Mouse (Mus musculus) cerebellum, adult (tissue): ENCODE results near the gene Jsrp1.
A peak's percentile ranks its signal among the peaks of the same experiment; 100 is the strongest.

Experiments
- ATAC-seq: cut with Nextera tagmentation; 2 replicates; pipeline ENCODE4 v1.9.2; 2017; ENCODE audit warnings: mild to moderate bottlenecking, moderate library complexity, mixed read lengths; ENCODE audit not compliant: insufficient number of reproducible peaks, low FRiP score, low TSS enrichment

Jsrp1 gene

GRCm38 (mm10) chr10:80813366-80813765 lies at the start of gene Jsrp1:
Gene Jsrp1 (minus strand): TSS chr10:80813498.
- no peak for ATAC-seq

GRCm38 (mm10) chr10:80862305-80862704 lies 49.0 kb upstream of the Jsrp1 start:
- ATAC-seq, result no peak

GRCm38 (mm10) chr10:80858350-80858935 lies 45.1 kb upstream of the Jsrp1 start:
- no peak for ATAC-seq

- no peak for ATAC-seq
These were observed 44.5 kb upstream of the Jsrp1 start for GRCm38 (mm10) chr10:80857848-80858247.

GRCm38 (mm10) chr10:80857386-80857785 lies 44.1 kb upstream of the Jsrp1 start:
- no peak for ATAC-seq

- ATAC-seq, result no peak
These were observed 43.6 kb upstream of the Jsrp1 start for GRCm38 (mm10) chr10:80856908-80857307.

GRCm38 (mm10) chr10:80856267-80856666 lies 43.0 kb upstream of the Jsrp1 start:
- no peak for ATAC-seq

- 0 out of 2 replicates have a peak, but pooled peaks have one; percentile 11 for ATAC-seq
These were observed 42.4 kb upstream of the Jsrp1 start for GRCm38 (mm10) chr10:80855749-80856073.

GRCm38 (mm10) chr10:80854913-80855748 lies 41.8 kb upstream of the Jsrp1 start, which contains the start of the genes Lsm7 and Sppl2b:
Gene Lsm7 (minus strand): TSS chr10:80855209.
Gene Sppl2b (plus strand): TSS chr10:80855275.
- ATAC-seq, result peak; percentile 67

- no peak for ATAC-seq
These were observed 35.3 kb upstream of the Jsrp1 start for GRCm38 (mm10) chr10:80848571-80848970.

- ATAC-seq, result no peak
These were observed 32.4 kb upstream of the Jsrp1 start for GRCm38 (mm10) chr10:80845732-80846131.

- ATAC-seq, result no peak
These were observed 31.9 kb upstream of the Jsrp1 start for GRCm38 (mm10) chr10:80845055-80845693.

GRCm38 (mm10) chr10:80843931-80844547 lies 30.7 kb upstream of the Jsrp1 start, which contains the start of gene Lingo3:
Gene Lingo3 (minus strand): TSS chr10:80844039.
- ATAC-seq, result peak; percentile 61

GRCm38 (mm10) chr10:80843087-80843930 lies 30.0 kb upstream of the Jsrp1 start:
- no peak for ATAC-seq

GRCm38 (mm10) chr10:80842334-80842733 lies 29.0 kb upstream of the Jsrp1 start:
- no peak for ATAC-seq

- no peak for ATAC-seq
These were observed 28.4 kb upstream of the Jsrp1 start for GRCm38 (mm10) chr10:80841685-80842084.

- ATAC-seq, result no peak
These were observed 26.6 kb upstream of the Jsrp1 start for GRCm38 (mm10) chr10:80839848-80840247.

- no peak for ATAC-seq
These were observed 25.1 kb upstream of the Jsrp1 start for GRCm38 (mm10) chr10:80838346-80838912.

- peak; percentile 33; the same call in 1 of the 2 replicates for ATAC-seq
These were observed 24.5 kb upstream of the Jsrp1 start for GRCm38 (mm10) chr10:80837827-80838226.
